Mouse (Mus musculus) adrenal gland, adult 2 months (tissue): ENCODE results near the gene Gse1. TPM values are rescaled to one million over a fixed set of nuclear protein-coding genes. Genes with fewer than 3 reads are reported as not detected.

Experiments
- DNase-seq: peaks from one replicate; pipeline ENCODE4 v3.0.0; 2021
- polyA plus RNA-seq: library from polyadenylated mRNA; depleted of rRNA; stranded (reverse); fragments of >200 nt; gene quantifications from 2 replicates; pipeline ENCODE4 v1.2.3, GENCODE M21; 2012
- total RNA-seq, 2 experiments: library from RNA; stranded (reverse); gene quantifications; 2 replicates each; pipeline ENCODE4 v1.2.3; 2021

The Gse1 gene
- total and polyA plus RNA-seq, 3 experiments: 27.1 to 46.3 (median 28.7) TPM

DNA sequence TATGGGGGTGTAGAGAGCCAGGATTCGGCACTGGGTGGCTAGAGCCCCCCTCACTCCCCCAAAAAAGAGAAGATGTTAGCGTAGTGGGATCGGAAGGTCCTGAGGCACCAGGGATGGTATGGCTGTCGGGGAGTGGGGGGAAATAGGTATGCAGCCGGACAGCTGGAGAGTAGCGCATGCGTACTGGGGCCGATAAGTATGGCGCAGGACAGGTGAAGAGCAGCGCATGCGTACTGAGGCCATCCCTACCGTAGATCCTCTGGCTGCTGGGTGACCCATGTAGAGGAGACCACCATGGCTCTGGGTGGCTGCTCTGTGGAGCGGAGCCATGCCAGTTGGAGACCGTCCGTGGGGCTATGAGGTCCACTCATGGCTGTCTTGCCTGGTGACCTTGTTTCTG, 268.2 kb downstream of the Gse1 start:
- no peak for DNase-seq

DNA sequence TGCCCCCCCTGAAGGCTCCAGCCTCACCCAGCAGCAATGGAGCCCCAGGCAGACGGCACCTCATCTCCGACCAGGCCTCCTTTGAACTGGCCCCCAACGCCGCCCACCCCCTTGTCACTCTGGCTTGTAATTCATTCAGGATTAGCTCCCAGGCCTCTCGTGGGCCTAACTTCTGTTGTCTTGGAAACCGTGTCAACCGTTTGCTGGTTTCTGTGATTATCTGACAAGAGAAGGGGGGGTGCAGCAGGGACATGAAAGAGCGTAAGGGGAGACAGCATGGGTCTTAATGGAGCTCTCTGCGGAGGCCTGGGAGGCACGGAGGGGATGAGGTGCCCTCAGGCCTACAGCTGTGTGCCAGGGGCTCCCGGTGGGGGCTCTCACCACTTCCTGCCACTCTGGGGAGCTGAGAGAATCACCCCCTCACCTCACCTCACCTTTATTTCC, 269.3 kb downstream of the Gse1 start:
- DNase-seq: no peak

DNA sequence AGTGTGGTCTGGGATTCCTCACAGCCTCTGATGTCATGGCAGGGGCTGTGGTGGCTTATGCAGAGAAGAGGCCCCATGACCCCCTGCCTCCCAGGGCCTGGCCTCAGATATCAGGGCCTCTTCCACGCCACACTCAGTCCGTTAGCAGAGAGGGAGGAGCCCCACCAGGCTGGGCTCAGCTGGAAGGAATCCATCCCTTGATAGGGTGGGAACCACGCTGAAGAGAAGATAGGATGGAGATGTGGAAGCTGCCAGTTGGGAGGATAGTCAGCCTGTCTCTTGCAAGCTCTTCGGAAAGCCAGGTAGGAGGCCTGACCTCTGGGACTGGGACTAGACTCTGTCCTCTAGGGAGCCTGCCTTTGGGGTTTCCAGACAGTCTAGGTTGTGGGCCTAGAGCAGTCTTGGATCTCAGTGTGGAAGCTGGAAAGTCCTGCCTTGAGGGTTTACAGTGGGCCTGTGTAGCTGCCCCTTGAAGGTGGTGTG, 270.1 kb downstream of the Gse1 start:
- no peak for DNase-seq

DNA sequence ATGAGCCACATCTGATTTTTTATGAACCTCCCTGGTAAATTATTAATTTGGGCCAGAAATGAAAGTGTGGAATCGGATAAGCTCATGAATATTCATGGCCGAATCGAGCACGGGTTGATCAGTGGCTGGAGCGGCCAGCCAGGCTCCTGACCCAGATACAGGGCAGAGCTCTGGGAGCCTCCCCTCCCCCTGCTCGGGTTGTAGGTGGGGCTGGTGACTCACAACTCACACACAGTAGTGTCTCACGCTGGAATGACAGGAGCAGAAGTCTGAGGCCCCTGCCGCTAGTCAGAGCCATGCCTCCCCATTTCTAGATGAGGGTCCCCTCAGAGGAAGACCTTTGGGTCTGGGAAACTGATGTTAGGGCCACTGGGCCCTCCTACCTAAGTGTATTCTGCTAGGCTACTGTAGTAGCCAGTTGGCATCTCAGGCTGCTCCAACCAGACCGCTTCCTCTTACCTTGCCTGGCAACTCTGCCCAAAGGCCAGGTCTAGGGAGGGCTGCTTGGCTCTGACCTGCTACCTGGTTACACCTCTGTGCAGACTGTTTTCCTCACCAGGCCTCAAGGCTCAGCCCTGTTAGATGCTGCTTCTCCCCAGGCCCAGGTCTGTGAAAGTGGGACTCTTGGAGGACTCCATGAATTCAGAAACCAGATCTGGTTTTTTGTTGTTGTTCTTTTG, 270.8 kb downstream of the Gse1 start:
- DNase-seq: peak; percentile 96

DNA sequence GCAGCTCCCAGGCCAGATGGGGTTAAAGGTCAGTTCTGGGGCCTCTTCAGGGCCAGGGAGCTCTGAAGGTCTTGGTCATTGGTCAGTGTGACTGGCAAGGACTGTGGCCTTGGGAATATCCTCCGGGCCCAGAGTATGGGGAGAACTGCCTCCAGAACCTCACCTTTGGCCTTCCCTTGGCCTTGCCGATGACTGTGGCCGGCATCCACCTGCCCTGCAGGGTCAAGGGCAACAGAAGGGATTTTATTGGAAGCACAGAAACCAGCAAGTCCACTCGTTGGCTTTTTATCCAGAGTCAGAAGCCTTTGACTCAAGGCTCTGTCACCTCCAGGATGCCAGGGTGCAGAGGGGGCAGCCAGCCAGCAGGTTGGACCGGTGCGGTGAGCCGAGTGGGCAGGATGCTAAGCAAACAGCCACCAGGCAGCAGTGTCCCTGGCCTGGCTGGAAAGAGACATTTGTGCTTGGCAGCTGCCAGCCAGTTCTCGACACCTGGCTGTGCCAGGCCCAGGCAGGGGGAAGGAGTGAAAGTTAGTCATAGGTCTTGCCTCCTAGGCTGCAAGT, 272.5 kb downstream of the Gse1 start:
- DNase-seq: peak; percentile 71

DNA sequence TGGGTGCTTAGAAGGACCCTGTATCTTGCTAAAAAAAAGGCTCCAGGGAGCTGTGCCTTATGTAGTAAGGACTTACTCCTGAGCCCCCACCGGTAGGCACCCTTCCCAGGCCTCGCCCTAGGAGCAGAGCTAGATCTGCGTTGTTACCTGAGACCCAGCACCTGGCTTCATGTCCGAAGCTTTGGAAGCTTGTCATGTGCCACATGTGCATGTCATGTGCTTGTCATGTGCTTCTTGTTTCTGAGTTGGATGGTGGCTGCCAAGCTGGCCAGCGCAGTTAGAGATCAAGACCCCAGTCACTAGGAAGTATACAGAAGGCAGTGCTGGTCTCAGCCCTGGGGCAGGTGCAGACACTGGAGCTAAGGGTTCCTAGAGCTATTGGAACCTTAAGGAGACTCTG, 273.2 kb downstream of the Gse1 start:
- DNase-seq: no peak

DNA sequence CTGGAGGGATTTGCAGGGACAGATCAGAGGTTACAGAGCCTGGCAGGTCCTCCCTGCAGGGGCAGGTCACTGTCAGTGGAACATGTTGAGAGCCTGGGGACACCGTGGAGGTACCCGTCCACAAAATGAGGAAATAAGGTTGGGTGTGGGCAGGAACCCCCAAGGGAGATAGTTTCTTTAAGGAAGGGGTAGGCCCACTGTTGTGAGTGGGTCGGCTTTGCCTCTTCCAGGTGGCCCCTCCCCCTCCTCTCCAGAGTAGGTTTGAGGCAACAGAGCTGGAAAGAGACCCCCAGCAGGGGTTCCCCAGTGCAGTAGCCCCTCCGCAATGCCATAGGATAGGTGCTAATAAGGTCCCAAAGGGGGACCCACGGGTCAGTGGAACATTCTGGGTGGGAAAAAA, 274.2 kb downstream of the Gse1 start:
- no peak for DNase-seq

DNA sequence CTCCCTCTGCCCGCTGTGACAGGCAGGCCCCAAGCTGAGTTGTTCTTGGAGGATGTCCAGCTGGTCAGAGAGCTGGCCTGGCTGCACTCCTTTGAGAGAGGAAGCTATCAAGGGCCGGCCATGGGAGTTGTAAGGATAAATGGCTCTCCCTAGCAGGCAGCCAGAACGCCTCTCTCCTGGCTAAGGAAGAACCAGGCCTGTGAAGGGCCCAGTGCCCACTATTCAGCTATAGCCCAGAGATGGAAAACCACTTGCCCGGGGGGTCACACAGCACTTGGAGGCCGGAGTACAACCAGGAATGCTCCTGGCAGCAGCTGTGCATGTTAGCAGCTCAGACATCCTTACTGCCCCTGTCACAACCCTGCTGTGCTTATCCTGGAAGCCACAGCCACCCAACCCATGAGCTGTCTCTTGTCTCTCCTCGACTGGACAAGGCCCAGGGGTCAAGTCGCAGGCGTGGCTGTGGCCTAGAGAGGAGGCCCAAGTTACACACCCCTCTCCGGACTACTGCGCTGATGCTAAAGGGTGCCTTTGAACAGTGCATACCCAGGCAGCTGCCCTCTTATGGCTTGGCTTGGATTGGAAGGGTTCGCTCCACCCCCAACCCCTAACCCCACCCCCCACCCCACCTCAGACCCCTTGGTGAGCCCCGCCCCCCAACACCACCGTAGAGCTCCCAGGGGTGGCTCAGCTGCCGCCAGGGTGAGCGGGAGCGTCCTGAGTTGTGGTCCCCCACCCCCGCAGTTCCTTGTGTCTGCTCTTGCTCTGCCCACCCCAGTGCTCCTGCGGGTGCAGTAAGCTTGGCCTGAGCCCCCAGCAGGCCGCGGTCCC, 276.2 kb downstream of the Gse1 start:
- DNase-seq: peak; percentile 89

DNA sequence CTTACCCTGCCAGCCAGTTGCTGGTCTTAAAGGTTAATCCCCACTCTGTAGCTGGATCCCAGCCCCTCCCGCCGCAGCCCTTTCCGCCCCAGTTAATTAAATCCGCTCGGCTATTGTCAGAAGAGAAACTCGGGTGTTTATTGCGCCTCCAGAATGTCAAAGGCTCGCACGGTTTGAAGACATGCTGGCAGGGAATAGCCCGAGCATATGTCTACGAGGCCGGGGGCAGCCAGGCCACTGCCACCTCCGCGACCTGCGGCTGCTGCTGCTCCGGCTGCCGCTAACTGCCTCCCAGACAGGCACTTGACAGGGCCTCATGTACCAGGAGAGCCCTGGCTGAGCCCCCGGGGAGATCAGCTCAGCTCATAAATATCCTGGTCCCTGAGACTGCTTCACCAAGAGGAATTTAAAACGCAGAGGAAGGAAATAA, 276.8 kb downstream of the Gse1 start:
- DNase-seq: no peak

DNA sequence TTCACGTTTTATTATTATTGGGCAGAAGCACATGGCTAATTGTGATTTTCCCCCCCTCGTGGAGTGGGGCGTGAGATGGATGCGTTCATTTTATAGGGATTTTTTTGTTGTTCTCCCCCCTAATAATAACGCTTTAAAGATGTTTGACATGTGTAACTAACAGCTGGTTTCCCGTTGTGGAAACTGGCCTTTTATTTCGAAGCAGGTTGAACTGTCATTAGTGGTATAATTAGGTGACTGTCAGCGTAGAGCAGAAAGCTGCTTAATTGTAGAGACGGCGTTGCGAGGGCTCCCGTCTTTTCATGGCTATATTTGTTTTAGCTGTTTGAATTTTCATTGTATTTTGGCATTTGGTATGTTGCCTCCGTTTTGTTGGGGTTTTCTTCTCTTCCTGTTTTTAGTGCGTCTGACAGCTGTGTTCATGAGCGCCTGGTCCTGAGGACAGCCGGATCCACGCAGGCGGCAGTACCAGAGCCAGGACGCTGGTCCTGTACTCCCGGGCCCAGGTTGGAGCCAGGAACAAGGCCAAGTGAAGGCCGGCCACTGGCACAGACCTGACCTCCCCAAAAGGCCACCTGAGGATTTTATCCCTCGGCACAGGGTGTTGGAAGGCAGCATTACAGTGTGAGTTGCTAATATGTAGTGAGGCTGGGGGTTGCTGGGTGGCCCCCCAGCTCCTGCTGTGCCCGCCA, 277.5 kb downstream of the Gse1 start:
- DNase-seq: no peak

DNA sequence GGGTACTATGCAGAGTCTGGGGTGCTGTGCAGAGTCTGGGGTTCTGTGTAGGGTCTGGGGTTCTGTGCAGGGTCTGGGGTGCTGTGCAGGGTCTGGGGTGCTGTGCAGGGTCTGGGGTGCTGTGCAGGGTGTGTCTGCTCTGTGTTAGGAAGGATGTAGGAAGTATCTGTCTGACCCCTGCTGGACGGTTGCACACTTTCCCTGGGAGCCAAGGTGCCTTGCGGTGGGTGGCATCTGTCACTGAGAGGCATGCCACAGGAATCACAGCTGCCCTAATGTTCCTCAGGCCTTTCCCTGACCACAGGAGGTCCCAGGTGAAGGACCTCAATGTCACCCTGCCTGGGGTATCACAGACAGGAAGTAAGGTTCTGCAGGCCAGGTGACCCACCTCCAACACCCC, 278.3 kb downstream of the Gse1 start:
- DNase-seq: no peak

DNA sequence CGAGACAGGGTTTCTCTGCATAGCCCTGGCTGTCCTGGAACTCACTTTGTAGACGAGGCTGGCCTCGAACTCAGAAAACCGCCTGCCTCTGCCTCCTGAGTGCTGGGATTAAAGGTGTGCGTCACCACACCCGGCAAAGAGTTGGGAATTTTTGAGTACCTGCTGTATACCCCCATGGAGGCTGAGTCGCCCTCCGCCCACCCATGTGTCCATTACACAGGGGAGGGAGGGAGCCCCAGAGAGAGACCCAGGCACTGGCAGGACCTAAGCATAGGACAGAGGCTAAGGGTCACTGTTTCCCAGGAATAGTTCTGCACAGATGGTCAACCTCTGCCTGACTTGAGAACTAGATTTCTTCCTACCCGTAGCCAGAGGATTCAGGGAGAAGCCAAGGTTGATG, 279.0 kb downstream of the Gse1 start:
- no peak for DNase-seq

DNA sequence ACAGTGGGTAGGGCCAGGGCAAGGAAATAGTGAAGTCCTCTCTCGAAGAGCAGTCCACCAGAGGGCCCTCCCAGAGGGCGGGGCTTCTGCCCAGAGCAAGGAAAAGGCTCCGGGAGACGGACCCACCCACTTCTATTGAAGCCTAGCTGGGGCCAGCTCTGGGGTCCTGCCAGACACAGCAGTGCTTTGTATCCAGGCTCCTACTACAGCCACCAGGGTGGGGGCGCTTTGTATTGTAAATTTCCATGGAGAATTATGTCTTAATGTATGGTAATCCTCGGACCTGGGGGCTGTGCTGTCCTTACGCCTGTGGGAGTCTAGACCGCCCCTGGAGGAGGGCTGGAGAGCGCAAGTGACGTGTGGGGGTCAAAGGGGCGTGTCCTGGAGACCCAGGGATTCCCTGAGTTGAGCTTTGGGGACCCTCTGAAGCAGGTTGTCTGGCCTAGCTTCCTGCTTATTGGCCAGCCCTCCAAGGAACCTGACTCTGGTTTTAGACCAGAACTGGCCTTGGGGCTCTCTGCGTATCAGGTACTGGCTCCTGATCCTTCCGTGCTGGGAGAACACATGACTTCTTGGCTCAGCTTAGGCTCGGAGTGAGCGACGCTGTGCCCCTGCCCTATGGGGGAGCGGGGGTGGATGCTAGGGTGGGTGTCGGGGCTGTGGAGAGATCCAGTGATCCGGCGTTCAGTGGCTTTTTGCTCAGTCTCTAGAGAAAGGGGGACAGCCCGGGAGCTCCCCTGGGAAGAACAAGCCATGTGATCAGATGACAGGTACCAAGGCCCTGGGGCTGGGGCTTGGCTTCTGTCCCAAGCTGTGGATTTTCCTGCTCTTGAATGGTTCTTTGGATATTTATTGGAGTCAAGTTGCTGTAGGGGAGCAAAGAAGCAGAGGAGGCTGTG, 281.1 kb downstream of the Gse1 start:
- no peak for DNase-seq

DNA sequence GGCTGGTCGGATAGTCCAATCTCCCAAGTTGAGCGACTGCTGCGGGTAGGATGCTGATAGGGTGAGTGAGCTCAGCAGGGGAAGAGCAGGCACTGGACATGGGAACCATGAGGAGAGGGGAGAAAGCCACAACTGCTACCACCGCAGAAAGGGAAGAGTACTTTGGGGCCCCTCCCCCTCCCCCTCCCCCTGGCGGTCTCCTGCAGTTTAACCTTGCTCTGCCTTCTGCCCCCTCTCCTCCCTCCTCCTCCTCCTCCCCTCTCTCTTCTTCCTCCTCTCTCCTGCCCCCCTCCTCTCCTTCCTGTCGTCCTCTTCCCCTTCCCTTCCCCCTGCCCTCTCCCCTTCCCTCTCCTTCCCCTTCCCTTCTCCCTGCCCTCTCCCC, 281.8 kb downstream of the Gse1 start:
- DNase-seq: no peak

DNA sequence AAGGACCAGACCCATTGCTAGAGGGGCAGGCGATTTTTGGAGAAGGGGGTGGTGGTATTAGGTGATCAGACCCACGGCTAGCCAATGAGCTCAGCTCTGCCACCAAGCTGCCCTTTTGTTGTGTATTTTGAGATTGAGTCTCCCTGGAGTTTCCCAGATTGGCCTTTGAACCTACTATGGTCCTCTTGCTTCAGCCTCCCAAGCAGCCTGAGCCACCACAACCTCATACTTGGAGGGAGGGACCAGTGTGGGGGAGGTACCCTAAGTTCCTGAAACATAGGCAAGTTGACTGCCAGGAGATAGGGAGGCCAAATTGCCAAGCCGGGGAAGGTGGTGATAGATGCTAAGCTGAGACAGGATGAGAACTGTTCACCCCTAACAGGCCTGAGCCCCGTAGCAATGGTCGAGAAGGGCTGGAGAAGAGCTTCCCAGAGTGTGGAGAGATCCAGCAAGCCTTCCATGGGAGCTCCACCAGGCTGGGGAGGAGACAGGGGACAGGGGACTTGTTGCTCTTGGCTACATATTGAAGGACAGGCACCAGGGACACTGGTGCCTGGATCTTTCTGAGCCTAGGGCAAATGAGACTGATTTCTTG, 282.7 kb downstream of the Gse1 start:
- DNase-seq: peak; percentile 47

DNA sequence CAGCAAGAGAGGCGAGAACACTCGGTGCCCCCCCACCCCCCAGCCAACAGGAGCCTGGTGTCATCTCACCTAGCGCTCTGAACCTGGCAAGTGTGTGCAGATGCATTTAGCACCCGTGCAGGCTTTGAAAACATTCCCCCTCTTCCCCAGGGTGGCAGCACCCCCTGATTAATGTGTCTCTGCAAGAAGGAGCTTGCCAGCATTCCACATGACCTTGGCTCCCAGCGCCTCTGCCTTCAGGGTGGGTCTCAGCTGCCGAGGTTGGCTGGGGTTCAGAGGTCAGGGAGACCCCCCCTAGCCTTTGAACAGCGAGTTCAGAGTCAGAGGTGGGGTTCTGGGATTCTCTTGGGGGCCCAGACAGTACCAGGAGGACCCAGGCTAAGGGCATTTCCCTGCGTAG, 283.5 kb downstream of the Gse1 start:
- peak; percentile 66 for DNase-seq

DNA sequence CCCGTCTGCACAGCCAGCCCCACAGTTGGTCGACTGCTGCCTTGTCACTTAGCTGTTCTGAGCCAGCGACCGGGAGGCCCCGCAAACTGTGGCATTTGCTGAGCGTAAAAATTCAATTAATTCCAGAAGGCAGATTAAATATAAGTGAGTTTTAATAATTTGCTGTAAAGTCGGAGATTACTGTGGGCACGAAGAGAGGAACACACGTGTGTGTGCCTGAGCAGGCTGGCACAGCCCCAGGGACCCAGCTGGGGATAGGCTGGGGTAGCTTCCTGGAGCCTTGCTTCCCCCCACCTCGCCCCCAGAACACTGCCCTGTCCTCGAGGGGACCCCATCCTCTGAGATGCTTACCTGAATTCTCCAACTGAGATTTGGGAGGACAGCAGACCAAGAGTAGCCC, 284.1 kb downstream of the Gse1 start:
- DNase-seq: no peak

DNA sequence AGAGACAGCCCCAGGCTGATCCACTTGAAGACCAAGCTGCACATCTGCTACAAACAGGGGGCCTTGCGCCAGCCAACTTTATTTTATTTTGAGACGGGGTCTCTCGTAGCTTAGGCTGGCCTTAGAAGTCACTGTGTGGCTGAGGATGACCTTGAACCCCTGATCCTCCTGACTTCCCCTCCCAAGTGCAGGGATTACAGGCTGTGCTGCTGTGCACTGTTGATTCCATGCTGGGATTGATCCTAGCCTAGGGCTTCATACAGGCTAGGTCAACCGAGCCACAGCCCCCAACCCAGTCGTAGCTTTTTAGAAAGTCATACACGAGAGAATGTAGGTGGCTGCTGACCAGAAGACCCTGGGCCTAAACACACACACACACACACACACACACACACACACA, 284.9 kb downstream of the Gse1 start:
- no peak for DNase-seq

DNA sequence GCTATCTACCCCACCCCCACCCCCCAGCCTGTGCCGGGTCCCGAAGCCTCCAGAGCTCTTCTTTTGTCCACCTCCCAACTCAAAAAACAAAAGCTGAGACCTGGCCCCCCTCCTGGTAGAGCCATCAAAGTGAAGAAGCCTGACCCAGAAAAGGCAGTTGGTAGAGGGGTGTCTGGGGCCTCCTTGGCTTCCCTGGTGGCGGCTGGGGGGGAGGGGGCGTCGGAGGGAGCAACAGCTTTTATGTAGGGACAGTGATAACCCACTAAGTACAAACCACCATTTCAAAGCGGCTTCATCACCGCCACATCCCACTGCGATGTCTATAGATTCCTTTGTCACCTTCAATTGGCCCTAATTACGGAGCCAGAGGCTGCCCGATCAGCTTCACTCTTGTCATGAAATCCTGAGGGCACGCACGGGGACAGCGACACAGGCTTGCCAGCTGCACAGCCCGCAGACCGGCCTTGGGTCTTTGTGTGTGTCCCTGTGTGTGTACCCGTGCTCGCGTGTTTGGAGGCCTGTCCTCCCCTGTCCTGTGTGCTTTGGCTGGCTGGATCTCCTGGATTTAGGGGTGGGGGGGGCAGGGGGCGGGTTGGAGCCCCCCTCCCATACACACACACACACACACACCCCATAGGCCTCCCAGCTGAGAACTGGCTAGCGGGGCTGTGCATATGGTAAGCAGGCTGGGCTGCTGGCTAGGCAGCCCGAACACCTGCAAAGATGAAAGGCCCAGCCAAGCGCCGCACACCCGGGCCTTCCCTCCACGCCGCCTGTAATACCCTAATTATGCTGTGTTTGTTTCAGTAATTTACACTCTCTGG, 285.6 kb downstream of the Gse1 start:
- DNase-seq: no peak

DNA sequence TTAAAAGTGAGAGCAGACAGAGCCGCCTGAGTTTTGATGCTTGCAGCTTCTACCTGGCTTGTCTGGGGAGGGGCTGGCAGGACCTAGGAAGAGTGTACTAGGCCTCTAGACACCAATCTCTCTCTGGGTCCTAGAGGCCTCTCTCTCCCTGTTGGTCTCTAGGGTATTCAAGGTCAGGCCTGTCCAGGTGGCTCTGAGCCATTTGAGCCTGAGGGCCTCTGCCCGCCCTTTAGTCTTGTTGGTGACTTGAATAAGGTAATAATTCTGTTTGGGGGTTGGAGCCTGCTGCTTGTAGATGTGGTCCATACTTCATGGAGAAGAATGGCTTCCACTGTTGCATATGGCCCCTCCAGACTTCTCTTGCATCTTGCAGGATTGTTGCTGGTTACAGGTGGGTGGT, 287.0 kb downstream of the Gse1 start:
- no peak for DNase-seq
